Mouse (Mus musculus) forelimb bud, embryonic 11.5 days (tissue): Measurements from ENCODE around the gene Edn2.

Source experiments
- DNase-seq: peaks from one replicate; pipeline ENCODE4 v3.0.0-alpha.2; 2012; ENCODE audit warnings: low read depth, low spot score

Edn2 gene

GRCm38 (mm10) chr4:120161166-120161949 lies at the start of gene Edn2:
TSS of gene Edn2 (plus strand) at chr4:120161206.
- DNase-seq = no peak

GRCm38 (mm10) chr4:120115516-120115915 lies 45.5 kb upstream of the Edn2 start:
- no peak for DNase-seq

- no peak for DNase-seq
Measured at GRCm38 (mm10) chr4:120116312-120116711, 44.7 kb upstream of the Edn2 start.

- peak; percentile 36 for DNase-seq
Measured at GRCm38 (mm10) chr4:120120276-120120675, 40.7 kb upstream of the Edn2 start.

GRCm38 (mm10) chr4:120124656-120125055 lies 36.4 kb upstream of the Edn2 start:
- no peak for DNase-seq

- DNase-seq = no peak
Measured at GRCm38 (mm10) chr4:120126047-120126446, 35.0 kb upstream of the Edn2 start.

- DNase-seq = no peak
Measured at GRCm38 (mm10) chr4:120127333-120127732, 33.7 kb upstream of the Edn2 start.

- DNase-seq = no peak
Measured at GRCm38 (mm10) chr4:120128033-120128432, 33.0 kb upstream of the Edn2 start.

GRCm38 (mm10) chr4:120129233-120129885 lies 31.6 kb upstream of the Edn2 start:
- DNase-seq = peak; percentile 61

GRCm38 (mm10) chr4:120130926-120131325 lies 30.1 kb upstream of the Edn2 start:
- DNase-seq = no peak

GRCm38 (mm10) chr4:120131441-120132220 lies 29.4 kb upstream of the Edn2 start:
- DNase-seq = no peak

- no peak for DNase-seq
Measured at GRCm38 (mm10) chr4:120134223-120134622, 26.8 kb upstream of the Edn2 start.

GRCm38 (mm10) chr4:120141810-120142209 lies 19.2 kb upstream of the Edn2 start:
- no peak for DNase-seq

GRCm38 (mm10) chr4:120142905-120143304 lies 18.1 kb upstream of the Edn2 start:
- no peak for DNase-seq

- DNase-seq = no peak
Measured at GRCm38 (mm10) chr4:120144343-120144742, 16.7 kb upstream of the Edn2 start.

GRCm38 (mm10) chr4:120145931-120146330 lies 15.1 kb upstream of the Edn2 start:
- no peak for DNase-seq

GRCm38 (mm10) chr4:120148291-120149141 lies 12.5 kb upstream of the Edn2 start:
- peak; percentile 76 for DNase-seq

- peak; percentile 29 for DNase-seq
Measured at GRCm38 (mm10) chr4:120149142-120149524, 11.9 kb upstream of the Edn2 start.

GRCm38 (mm10) chr4:120150345-120150920 lies 10.6 kb upstream of the Edn2 start:
- DNase-seq = no peak

- DNase-seq = no peak
Measured at GRCm38 (mm10) chr4:120151906-120152305, 9.1 kb upstream of the Edn2 start.

- no peak for DNase-seq
Measured at GRCm38 (mm10) chr4:120152648-120153047, 8.4 kb upstream of the Edn2 start.
